Mouse (Mus musculus) monocyte, adult 2 months (primary cell): ENCODE data around the gene Dennd1a.
A peak's percentile ranks its signal among the peaks of the same experiment; 100 is the strongest.

ENCODE experiments used
- DNase-seq, 2 experiments: peaks; one replicate each; pipeline ENCODE4 v3.0.0; 2022; ENCODE audit warnings: low spot score in 2 of 2, low read depth in 1 of 2

The Dennd1a gene

GRCm38 (mm10) chr2:37829758-37830275 is 457.4 kb downstream of the Dennd1a start:
- no peak for DNase-seq

DNA sequence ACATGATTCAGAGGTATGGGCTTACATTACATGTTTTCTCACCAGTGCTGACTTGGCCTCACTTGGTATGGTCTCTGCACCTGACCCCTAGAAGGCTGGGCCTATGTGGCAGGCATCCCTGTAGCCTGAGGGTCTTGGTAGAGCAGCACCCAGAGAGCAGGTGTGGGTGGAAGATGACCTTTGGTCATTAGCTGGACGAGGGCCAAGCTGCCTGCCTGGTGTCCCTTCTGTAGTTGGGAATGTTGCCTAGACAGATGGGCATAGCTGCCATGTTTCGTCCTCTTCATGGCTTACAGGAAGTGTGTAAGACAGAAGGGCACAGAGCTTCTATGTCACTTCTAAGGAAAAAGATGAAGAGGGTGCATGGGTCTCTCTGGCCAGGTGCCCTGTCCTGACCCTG is 463.4 kb downstream of the Dennd1a start:
- DNase-seq: no peak

- no peak for DNase-seq
These were observed 465.1 kb downstream of the Dennd1a start for GRCm38 (mm10) chr2:37822122-37822521.

GRCm38 (mm10) chr2:37819526-37820152 is 467.6 kb downstream of the Dennd1a start:
- DNase-seq: no peak

DNA sequence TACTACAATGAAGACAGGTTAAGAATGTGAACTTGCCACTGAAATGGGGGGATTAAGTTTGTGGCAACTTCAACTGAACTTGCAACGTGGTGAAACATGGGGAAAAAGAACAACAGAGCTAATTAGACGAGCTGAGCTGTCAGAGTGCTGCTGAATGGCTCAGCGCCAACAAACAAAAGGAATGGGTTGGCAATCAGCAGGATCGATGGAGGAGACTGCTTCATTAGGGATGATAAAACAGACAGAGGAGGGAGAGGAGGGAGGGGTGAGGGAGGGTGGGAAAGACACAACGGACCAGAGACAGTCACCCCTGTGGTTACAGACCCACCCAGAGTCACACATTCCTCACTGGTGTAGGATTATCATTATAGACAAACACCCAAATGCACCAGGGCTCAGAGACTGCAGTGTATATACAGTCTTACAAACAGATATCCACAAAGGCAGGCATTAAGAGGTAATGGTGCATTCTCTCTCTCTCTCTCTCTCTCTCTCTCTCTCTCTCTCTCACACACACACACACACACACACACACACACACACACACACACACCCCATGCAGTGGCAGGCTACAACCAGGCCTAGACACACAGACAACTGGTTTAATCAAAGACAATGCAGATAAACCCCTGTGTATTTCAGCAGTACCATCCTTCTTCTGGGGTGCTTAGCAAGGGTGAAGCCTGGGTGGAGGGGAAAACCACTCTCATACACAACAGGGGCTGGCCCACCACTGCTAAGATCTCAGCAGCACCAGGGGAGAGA is 468.2 kb downstream of the Dennd1a start:
- DNase-seq: no peak

GRCm38 (mm10) chr2:37815676-37816075 is 471.5 kb downstream of the Dennd1a start:
- DNase-seq: peak; percentile 17 to 28

DNA sequence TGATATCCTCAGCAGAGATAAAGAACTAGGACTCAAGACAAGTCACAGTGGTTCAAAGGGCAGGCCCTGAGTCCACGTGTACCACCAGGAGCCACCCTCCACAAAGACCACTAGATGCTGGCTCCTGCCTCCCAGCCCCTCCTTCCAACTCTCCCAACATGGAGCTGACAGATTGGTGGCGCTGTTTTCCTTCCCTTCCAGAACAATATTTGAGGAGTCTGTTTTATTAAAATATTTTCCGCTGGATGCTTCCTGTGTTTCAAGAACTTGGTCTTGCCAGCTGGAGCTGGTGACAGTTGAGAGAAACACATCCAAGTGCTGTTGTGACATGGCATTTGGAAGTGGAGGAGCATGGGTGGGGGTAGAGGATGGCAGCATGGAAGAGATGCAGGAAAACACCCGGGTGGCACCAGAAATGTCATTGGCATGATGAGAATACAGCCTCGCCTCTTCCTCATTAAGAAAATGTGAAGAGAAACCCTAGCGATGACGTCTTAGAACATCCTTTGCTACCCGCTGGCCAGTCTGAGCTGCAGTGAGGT is 472.3 kb downstream of the Dennd1a start:
- no peak for DNase-seq

GRCm38 (mm10) chr2:37812401-37812800 is 474.8 kb downstream of the Dennd1a start:
- no peak for DNase-seq

GRCm38 (mm10) chr2:37811682-37812081 is 475.5 kb downstream of the Dennd1a start:
- DNase-seq: no peak

DNA sequence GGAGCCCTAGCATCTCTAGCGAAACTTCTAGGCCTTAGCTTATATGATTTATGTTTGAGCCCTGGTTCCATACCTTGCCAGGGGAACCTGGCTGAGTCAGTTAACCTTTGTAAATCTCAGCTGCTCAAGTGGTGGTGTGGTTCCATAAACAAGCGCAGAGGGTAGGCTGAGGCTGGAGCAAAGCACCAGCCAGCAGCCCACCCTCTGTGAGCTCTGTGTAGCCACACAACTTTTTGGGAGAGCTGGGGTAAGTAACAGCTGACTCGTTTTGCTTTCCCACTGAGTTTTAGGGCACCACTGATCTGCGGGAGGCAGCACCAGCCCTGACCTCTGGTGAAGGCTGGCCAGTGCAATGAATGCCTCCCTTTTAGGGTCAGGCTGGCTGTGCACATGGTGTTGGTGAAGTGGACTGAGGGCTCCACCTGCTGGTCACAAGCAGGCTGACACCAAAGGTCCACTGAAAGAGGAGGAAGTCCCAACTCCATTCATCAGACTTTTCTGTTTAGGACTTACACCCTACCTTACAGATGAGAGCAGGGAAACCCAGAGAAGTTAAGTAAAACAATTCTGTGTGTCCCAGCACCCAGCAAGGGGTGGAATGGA is 484.5 kb downstream of the Dennd1a start:
- peak in 1 of 2 experiments; percentile 13 for DNase-seq

DNA sequence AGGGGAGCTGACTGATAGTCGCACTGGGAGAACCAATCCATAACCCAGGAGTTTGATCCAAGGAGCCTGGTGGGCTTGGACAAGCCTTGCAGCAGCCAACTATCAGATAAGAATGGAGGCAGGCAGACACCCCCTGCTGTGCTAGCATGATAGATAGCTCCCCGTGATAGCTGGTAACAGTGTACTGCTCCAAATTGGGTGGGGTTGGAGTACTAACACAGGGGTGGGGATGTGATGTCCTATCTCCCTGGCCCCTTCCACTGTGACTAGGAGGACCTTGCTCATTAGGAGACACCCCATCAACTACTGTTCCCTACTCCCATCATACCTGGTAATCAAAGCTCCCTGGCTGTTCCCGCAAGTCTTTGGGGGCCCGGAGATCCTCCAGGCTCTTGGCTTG is 485.5 kb downstream of the Dennd1a start:
- DNase-seq: no peak

DNA sequence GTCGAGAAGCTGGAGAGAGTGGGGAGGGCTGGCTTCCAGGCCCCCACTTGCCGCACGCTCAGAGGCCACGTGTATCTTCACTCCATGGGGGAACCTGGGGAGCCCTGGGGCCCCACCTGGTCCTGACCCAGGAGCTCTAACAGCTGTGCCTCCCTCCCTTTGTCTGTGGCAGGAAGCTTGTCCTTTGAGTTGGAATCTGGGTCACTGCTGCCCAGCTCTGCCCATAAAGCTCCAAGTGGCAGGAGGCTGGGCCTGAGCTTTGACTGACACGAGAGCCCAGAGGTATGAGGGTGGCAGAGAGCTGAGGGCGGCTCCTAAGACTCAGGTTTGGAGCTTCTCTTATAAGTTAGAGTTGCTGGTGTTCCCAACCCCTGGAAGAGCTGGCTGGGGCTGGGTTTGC is 488.1 kb downstream of the Dennd1a start:
- DNase-seq: no peak

DNA sequence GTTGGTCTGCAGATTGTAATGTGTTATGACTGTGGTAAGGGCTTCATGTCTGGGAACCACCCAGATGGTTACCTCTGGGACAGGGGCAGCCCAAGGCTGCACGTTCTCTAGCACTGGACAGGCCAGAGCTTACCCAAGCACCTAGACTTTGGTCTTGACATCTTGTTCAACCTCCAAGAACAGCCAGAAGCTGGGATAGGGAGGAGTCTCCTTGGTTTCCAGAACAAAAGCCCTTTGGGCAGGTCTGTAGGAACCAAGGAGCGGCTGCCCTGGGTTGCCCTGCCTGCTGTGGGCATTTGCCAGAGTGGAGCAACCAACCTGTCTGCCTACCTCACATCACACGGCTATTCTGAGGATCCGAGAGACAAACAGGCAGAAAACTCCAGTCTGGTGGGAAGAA is 490.1 kb downstream of the Dennd1a start:
- no peak for DNase-seq

DNA sequence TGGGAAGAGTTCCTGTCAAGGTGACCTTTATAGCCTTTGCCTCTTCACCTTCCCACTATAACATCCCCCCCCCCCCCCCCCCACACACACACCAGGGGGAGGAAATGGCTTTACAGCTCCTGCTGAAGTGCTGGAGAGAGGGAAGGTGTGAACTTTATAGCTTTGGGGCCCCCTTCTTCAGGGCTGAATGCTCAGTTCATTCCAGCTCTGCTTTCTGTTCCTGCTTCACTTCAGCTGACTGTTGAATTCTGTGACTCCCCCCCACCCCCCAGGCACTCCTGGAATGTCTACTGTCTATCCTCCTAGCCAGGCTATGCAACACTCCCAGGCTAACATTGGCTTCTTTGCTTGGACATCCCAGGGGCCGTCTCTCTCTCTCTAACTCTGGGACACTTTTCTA is 491.2 kb downstream of the Dennd1a start:
- no peak for DNase-seq

DNA sequence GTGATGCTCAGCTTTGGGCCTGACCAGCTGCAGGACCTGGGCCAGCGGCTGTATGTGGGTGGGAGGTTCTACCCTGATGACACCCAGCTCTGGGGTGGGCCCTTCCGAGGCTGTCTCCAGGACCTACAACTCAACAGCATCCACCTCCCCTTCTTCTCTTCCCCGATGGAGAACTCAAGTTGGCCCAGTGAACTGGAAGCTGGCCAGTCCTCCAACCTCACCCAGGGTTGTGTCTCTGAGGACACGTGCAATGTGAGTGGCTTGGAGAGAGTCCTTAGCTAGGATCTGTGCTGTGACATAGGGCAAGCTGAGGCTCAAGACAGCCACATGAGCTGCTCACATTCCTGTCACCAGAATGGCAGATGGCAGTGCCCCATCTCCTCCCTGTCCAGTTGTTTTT is 495.9 kb downstream of the Dennd1a start:
- no peak for DNase-seq

DNA sequence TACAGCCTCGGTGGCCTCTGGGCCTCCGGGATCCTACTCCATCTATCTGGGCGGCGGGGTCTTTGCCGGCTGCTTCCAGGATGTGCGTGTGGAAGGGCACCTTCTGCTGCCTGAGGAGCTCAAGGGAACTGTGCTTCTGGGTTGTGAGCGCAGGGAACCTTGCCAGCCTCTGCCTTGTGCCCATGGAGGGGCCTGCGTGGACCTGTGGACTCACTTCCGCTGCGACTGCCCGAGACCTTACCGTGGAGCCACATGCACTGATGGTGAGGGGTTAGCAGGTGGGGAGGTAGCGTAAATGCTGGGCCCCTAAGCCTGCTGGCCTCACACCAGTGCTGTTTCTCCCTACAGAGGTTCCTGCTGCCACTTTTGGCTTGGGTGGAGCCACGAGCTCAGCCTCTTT is 496.5 kb downstream of the Dennd1a start:
- DNase-seq: no peak

DNA sequence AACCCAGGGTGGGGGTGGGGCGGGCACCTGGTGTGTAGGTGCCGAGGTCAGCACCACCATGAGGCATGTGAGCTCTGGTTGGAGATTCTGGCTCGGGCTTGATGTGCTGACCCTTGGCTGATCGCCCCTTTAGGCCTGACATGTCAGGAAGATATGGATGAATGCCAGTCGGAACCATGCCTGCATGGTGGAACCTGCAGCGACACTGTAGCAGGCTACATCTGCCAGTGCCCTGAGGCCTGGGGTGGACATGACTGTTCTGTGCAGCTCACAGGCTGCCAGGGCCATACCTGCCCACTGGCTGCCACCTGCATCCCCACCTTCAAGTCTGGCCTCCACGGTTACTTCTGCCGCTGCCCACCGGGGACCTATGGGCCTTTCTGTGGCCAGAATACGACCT is 497.2 kb downstream of the Dennd1a start:
- no peak for DNase-seq

DNA sequence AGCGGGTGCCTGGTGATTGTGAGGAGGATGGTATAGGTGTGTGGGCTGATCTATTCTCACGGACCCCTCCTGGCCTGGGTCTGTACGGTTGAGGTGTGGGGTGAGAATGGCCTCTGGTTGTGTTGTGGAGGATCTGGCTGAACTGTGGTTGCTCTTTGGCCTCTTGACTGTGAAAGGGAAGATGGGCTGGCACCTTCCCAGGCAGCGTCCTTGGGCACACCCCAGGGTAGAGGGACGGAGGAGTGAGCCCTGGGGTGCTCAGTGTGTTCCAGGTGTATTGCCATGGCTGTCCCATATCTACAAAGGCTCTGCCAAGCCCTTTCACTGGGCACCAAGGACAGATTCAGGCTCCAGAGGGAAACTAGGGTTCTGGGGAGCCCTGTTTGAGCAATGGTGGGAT is 498.2 kb downstream of the Dennd1a start:
- DNase-seq: no peak

DNA sequence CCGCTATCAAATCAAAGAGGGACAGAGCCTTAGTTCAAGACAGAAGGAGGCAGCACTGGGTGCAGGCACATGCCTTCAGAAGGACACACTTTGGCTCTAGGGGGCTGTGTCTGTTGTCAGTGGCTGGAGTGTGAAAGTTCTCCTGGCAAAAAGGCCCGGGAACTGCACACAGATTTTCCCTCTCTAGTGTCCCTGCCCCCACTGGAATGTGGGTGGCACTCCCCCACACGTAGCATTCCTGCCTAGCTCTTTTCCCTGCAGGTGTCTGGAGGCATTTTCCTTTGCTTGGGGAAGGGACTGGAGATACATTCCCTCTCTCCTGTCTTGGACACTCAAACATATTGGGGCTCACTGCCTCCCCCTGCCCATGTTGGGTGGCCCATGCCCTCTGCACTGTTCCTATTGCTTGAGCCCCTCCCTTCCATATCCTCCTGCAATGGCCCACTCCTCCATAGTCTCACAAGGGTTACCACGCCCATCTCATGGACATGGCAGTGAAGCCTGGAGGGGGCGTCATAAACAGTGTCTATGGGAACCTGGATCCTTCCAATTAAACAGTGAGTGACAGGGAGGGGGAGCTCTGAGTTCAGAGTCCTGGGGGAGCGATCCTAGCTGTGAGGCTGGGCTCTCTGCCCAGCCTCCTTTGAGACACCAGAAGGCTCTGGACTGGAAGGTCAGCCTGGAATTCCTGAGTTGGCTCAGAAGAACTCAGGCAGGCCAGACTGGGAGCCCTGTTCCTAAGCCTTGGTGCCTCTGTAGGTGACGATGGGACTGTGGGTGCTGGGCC is 498.8 kb downstream of the Dennd1a start:
- no peak for DNase-seq

GRCm38 (mm10) chr2:37786461-37786860 is 500.7 kb downstream of the Dennd1a start:
- no peak for DNase-seq

DNA sequence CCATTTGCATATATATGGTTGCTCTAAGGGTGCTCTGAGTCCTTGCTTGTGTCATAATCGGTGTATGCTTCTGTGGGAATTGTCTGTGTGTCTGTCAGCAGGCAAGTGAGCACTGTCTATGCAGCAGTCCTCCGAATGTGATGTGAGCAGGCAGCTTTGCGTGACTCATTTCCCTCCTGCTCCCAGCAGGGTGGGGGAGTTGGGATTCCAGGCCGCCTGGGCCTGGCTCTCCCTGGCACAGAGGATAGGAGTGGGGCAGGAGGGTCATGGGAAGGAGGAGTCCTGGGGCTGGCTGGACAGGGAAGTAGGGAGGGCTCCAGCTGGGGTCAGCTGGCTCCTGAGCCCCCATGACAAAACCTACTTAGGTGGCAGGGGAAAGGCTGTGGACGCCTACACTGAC is 502.7 kb downstream of the Dennd1a start:
- no peak for DNase-seq
